Mouse (Mus musculus) ES-Bruce4 (cell line): ENCODE measurements around the gene Ccdc9.

Experiments
- CTCF ChIP-seq: IDR thresholded peaks from one replicate; pipeline ENCODE4 v1.8.1; 2011; ENCODE audit warnings: low read depth, low read length
- EP300 ChIP-seq: IDR thresholded peaks from 2 replicates; pipeline ENCODE4 v1.6.1; 2011; ENCODE audit warnings: low read depth, low read length; ENCODE audit not compliant: insufficient read depth
- POLR2A ChIP-seq: IDR thresholded peaks from one replicate; pipeline ENCODE4 v1.8.1; 2011; ENCODE audit warnings: low read length; ENCODE audit not compliant: insufficient read depth

GRCm38 (mm10) chr7:16244067-16244466, 42.5 kb downstream of the Ccdc9 start, which contains the start of gene C5ar2:
- TF ChIP-seq CTCF (no peak), POLR2A (no peak), EP300 (no peak)
